Mouse (Mus musculus) E14TG2a.4 (cell line): ENCODE data around the gene Olfr295.

Experiments used
- H3K27me3 ChIP-seq: 2 replicates; pipeline ENCODE4 v1.6.1; 2014; ENCODE audit warnings: low read length, control low read depth; ENCODE audit not compliant: insufficient read depth
- H3K36me3 ChIP-seq: 2 replicates; pipeline ENCODE4 v1.6.1; 2014; ENCODE audit warnings: low read length, control low read depth; ENCODE audit not compliant: insufficient read depth
- H3K4me1 ChIP-seq: replicated peaks from 2 replicates; pipeline ENCODE4 v1.6.1; 2014; ENCODE audit warnings: low read depth, low read length, control low read depth
- H3K4me3 ChIP-seq: replicated peaks from 2 replicates; pipeline ENCODE4 v1.5.1; 2014; ENCODE audit warnings: mild to moderate bottlenecking, low read length
- H3K9me3 ChIP-seq: 2 replicates; pipeline ENCODE4 v1.6.1; 2014; ENCODE audit warnings: low read length, control low read depth
- CTCF ChIP-seq: conservative IDR thresholded peaks from 2 replicates; pipeline ENCODE4 v1.5.1; 2014; ENCODE audit warnings: low read length
- NANOG ChIP-seq: IDR thresholded peaks from 2 replicates; pipeline ENCODE4 v1.6.1; 2014; ENCODE audit warnings: borderline replicate concordance, low read length, mixed read lengths
- POU5F1 ChIP-seq: IDR thresholded peaks from 2 replicates; pipeline ENCODE4 v1.6.1; 2014; ENCODE audit warnings: low read length, borderline replicate concordance

The Olfr295 gene

DNA sequence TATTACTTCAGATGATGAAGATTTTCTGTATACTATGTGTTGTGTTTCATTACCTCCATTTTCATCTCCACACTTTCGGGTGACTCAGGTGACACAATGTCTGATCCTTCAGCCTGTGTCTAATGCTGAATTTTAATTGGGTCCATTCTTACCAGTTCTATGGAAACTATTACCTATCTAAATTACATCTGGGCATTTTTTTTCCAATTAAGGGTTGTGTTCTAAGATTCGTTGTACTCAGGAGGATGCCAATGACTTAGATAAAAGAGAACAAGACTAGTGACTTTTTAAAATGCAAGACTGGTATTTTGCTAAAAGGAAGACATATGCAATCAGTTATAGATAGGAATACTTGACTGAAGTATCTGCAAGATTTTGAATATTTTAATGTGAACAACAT lies at the start of gene Olfr295:
Gene Olfr295 (plus strand): TSS at position 301 of the 400 bp plus-strand sequence.
- H3K4me1 ChIP-seq: no peaks in the 10 kb centered on the region
- H3K36me3 ChIP-seq: no peaks in the 10 kb centered on the region
- H3K4me3 ChIP-seq: no peak within 1 kb of the TSS
- H3K27me3 ChIP-seq: no peaks in the 10 kb centered on the region
- no peaks in the 10 kb centered on the region for H3K9me3 ChIP-seq
- TF ChIP-seq NANOG (no peak), POU5F1 (no peak), CTCF (no peak)

DNA sequence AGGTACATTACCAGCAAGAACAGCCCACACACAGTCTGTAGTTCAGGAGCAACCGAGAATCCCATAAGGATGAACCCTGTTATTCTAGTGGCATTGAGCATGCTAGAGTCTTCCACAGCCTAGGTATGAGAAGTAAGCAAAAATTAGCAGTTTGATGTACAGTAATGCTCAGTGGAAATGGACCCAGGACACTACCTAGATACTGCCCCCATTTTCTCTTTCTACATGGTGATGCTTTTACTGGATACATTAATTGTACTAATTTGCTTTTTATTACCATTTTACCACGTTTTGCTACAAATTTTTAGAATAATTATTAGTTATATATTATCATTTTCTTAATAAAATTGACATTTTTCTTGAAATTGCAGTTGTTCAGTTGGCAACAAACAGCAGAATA lies 32.9 kb downstream of the Olfr295 start, which contains the start of gene Olfr294:
Gene Olfr294 (minus strand): TSS at position 101 of the 400 bp plus-strand sequence.
- no peak within 1 kb of the TSS for H3K4me3 ChIP-seq
- TF ChIP-seq POU5F1 (no peak), CTCF (no peak), NANOG (no peak)
- no peaks in the 10 kb centered on the region for H3K36me3 ChIP-seq
- no peaks in the 10 kb centered on the region for H3K4me1 ChIP-seq
- no peaks in the 10 kb centered on the region for H3K9me3 ChIP-seq
- no peaks in the 10 kb centered on the region for H3K27me3 ChIP-seq
